Mouse (Mus musculus) bone marrow, adult 2 months (tissue): Measurements from ENCODE around the gene Ccdc33.

Experiments
- CTCF ChIP-seq: fragments of 200-500 bp; IDR thresholded peaks from 2 replicates; pipeline ENCODE4 v1.5.1; 2011; ENCODE audit warnings: low read length, control low read depth; ENCODE audit not compliant: control insufficient read depth, insufficient read depth
- POLR2A ChIP-seq: fragments of 200-500 bp; IDR thresholded peaks from 2 replicates; pipeline ENCODE4 v1.6.1; 2011; ENCODE audit warnings: low read depth, mild to moderate bottlenecking, control low read depth, low read length, borderline replicate concordance; ENCODE audit not compliant: control insufficient read depth

GRCm38 (mm10) chr9:58036961-58037360 is 81.7 kb downstream of the Ccdc33 start:
- TF ChIP-seq CTCF (no peak), POLR2A (no peak)
